Mouse (Mus musculus): Measurements from ENCODE around the gene Crip2. TPM values are rescaled to one million over a fixed set of nuclear protein-coding genes. Genes with fewer than 3 reads are reported as not detected.
A peak's percentile ranks its signal among the peaks of the same experiment; 100 is the strongest.

Gene Crip2
- total RNA-seq, 2 experiments from 2014 or later = 141 to 153 TPM

GRCm38 (mm10) chr12:113146112-113147057, 6.3 kb downstream of the Crip2 start, which contains the start of gene Crip1:
Crip1 (plus strand) TSS chr12:113146316.
- DNase-seq (ENCODE audit: low spot score in 2 of 2) = peak; percentile 80 to 86

GRCm38 (mm10) chr12:113147481-113147880, 7.4 kb downstream of the Crip2 start:
- DNase-seq (ENCODE audit: low spot score in 2 of 2) = peak; percentile 58 to 75

GRCm38 (mm10) chr12:113148381-113149035, 8.5 kb downstream of the Crip2 start:
- DNase-seq (ENCODE audit: low spot score in 2 of 2) = peak in 1 of 2 experiments; percentile 57

GRCm38 (mm10) chr12:113149341-113149740, 9.3 kb downstream of the Crip2 start:
- DNase-seq (ENCODE audit: low spot score in 2 of 2) = no peak

- no peak for DNase-seq (ENCODE audit: low spot score in 2 of 2)
These were observed 9.9 kb downstream of the Crip2 start for GRCm38 (mm10) chr12:113149896-113150295.

- DNase-seq (ENCODE audit: low spot score in 2 of 2) = no peak
These were observed 10.6 kb downstream of the Crip2 start for GRCm38 (mm10) chr12:113150591-113150990.

- no peak for DNase-seq (ENCODE audit: low spot score in 2 of 2)
These were observed 11.0 kb downstream of the Crip2 start for GRCm38 (mm10) chr12:113151046-113151445.

- DNase-seq (ENCODE audit: low spot score in 2 of 2) = peak; percentile 44 to 64
These were observed 11.7 kb downstream of the Crip2 start for GRCm38 (mm10) chr12:113151661-113152271.

- DNase-seq (ENCODE audit: low spot score in 2 of 2) = no peak
These were observed 12.2 kb downstream of the Crip2 start for GRCm38 (mm10) chr12:113152272-113152661.

- no peak for DNase-seq (ENCODE audit: low spot score in 2 of 2)
These were observed 13.0 kb downstream of the Crip2 start for GRCm38 (mm10) chr12:113152991-113153525.

GRCm38 (mm10) chr12:113153971-113154370, 13.9 kb downstream of the Crip2 start:
- DNase-seq (ENCODE audit: low spot score in 2 of 2) = no peak

- DNase-seq (ENCODE audit: low spot score in 2 of 2) = no peak
These were observed 14.7 kb downstream of the Crip2 start for GRCm38 (mm10) chr12:113154747-113155075.

GRCm38 (mm10) chr12:113155076-113155771, 15.2 kb downstream of the Crip2 start:
- no peak for DNase-seq (ENCODE audit: low spot score in 2 of 2)

- DNase-seq (ENCODE audit: low spot score in 2 of 2) = peak; percentile 100
These were observed 16.0 kb downstream of the Crip2 start, which contains the start of gene Tedc1 for GRCm38 (mm10) chr12:113155887-113156539. Tedc1 (plus strand) TSS chr12:113156421.

- DNase-seq (ENCODE audit: low spot score in 2 of 2) = no peak
These were observed 16.5 kb downstream of the Crip2 start for GRCm38 (mm10) chr12:113156540-113156929.

- DNase-seq (ENCODE audit: low spot score in 2 of 2) = no peak
These were observed 17.0 kb downstream of the Crip2 start for GRCm38 (mm10) chr12:113157002-113157401.

- DNase-seq (ENCODE audit: low spot score in 2 of 2) = no peak
These were observed 17.5 kb downstream of the Crip2 start for GRCm38 (mm10) chr12:113157521-113157920.

- DNase-seq (ENCODE audit: low spot score in 2 of 2) = no peak
These were observed 17.9 kb downstream of the Crip2 start for GRCm38 (mm10) chr12:113157971-113158370.

GRCm38 (mm10) chr12:113163561-113164006, 23.5 kb downstream of the Crip2 start:
- no peak for DNase-seq (ENCODE audit: low spot score in 2 of 2)

- no peak for DNase-seq (ENCODE audit: low spot score in 2 of 2)
These were observed 28.0 kb downstream of the Crip2 start for GRCm38 (mm10) chr12:113168031-113168536.

Data from gastrocnemius, postnatal 4 days (tissue).